Mouse (Mus musculus): ENCODE data around the gene Man1b1.

DNA sequence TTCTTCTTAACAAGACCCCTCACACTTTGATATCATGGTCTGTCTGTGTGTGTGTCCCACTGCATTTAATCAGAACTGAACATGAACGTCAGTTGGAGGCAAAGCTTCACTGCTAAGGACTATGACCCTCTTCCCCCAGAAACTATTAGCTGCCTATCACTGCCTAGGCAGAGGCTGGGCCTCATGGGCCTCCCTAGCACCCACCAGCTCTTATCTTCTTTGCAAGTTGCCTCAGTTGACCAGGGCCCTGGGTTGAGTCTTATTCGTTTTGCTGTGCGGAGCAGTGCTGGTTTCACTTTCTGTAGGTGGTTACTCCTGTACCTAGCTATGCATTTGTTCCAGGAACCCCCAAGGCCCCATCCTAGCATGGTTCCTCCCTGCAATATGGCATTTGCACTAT is 37.9 kb downstream of the Man1b1 start:
- TF ChIP-seq POLR2A (IDR thresholded peaks at IDR 0.05; ENCODE audit: low read depth, low read length) (no peak), CTCF (IDR thresholded peaks at IDR 0.05; ENCODE audit: borderline replicate concordance, insufficient read depth, low read length) (no peak)
